Mouse (Mus musculus) megakaryocyte, embryonic 14.5 days (primary cell): Measurements from ENCODE around the gene Arnt. TPM values are rescaled to one million over a fixed set of nuclear protein-coding genes. Genes with fewer than 3 reads are reported as not detected.
"Not testable (repeated sequence)": the region's sequence is repeated elsewhere in the genome, so short reads cannot be mapped to it uniquely, and the experiment has no call there.

Experiments used
- H3K27me3 ChIP-seq: replicated peaks from 2 replicates; pipeline ENCODE3; 2012; ENCODE audit warnings: inconsistent platforms
- H3K36me3 ChIP-seq: replicated peaks from 2 replicates; pipeline ENCODE3; 2012; ENCODE audit warnings: low read length, inconsistent platforms, mixed read lengths
- H3K4me1 ChIP-seq: 2 replicates; pipeline ENCODE4 v1.6.1; 2012; ENCODE audit warnings: inconsistent platforms
- H3K4me3 ChIP-seq: replicated peaks from 2 replicates; pipeline ENCODE3; 2012; ENCODE audit warnings: moderate library complexity, mild to moderate bottlenecking, inconsistent platforms
- H3K9me3 ChIP-seq: 2 replicates; pipeline ENCODE4 v1.6.1; 2012; ENCODE audit warnings: inconsistent platforms
- FLI1 ChIP-seq: IDR thresholded peaks from 2 replicates; pipeline ENCODE4 v1.6.1; 2012; ENCODE audit warnings: low read length, inconsistent platforms, mixed read lengths
- GATA1 ChIP-seq: IDR thresholded peaks from 3 replicates; pipeline ENCODE4 v1.6.1; 2012; ENCODE audit warnings: mixed read lengths, low read length, inconsistent platforms, borderline replicate concordance
- polyA plus RNA-seq: library from polyadenylated mRNA; stranded (reverse); fragments of >175 nt; gene quantifications from 2 replicates; pipeline ENCODE4 v1.2.3, GENCODE M21; 2012; ENCODE audit warnings: low replicate concordance; ENCODE audit not compliant: insufficient read depth

The Arnt gene
- polyA plus RNA-seq, 1 experiment = 11.1 TPM

DNA sequence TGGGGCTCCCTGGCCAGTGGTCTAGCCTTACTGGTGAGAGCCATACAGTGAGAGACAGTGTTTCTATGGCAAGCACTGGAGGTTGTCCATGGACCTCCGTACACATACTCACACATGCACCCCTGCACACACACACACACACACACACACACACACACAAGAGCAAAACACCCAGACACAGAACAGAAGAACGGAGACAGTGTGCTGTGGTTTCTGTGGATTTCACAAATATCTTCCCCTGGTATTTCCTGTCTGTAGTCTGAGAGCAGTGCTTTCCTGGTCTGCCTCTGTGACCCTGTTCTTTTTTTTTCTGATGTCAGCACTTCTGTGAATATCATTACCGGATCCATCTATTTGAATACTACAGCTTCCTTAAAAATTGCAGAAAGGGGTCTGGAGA, 89.5 kb downstream of the Arnt start:
- Histone ChIP-seq H3K4me3 (peak overlapping the region; percentile 82), H3K27me3 (peaks cover 28% of the 10 kb centered on the region), H3K36me3 (no peaks in the 10 kb centered on the region), H3K4me1 (peaks cover 44% of the 10 kb centered on the region), H3K9me3 (no peaks in the 10 kb centered on the region)
- no peak for TF ChIP-seq GATA1
- no peak for TF ChIP-seq FLI1

DNA sequence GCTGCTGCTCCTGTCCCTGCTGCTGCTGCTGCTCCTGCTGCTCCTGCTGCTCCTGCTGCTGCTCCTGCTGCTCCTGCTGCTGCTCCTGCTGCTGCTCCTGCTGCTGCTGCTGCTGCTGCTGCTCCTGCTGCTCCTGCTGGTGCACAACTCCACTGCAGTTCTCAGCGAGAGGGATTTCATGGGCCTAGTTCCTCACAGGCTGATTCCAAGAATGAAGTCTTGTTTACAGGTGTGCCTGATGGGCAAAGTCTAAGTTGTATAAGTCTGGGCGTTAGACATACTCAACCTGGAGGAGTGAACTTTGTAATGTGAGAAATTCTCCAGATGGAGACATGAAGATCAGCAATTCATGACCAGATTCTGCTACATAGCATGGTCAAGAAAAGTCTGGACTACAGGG, 90.5 kb downstream of the Arnt start:
- H3K36me3 ChIP-seq = no peaks in the 10 kb centered on the region
- H3K9me3 ChIP-seq = no peaks in the 10 kb centered on the region
- TF ChIP-seq GATA1 = no peak
- TF ChIP-seq FLI1 = no peak
- H3K4me3 ChIP-seq = no peak overlapping the region
- H3K4me1 ChIP-seq = peaks cover 34% of the 10 kb centered on the region
- peaks cover 36% of the 10 kb centered on the region for H3K27me3 ChIP-seq

GRCm38 (mm10) chr3:95526111-95526510, 91.9 kb downstream of the Arnt start:
- TF ChIP-seq GATA1 (no peak), FLI1 (no peak)
- H3K4me3 ChIP-seq = no peak overlapping the region
- H3K27me3 ChIP-seq = peaks cover 41% of the 10 kb centered on the region
- H3K4me1 ChIP-seq = peaks cover 31% of the 10 kb centered on the region
- H3K9me3 ChIP-seq = peaks cover 1% of the 10 kb centered on the region; the same call in 1 of the 2 replicates
- H3K36me3 ChIP-seq = no peaks in the 10 kb centered on the region

DNA sequence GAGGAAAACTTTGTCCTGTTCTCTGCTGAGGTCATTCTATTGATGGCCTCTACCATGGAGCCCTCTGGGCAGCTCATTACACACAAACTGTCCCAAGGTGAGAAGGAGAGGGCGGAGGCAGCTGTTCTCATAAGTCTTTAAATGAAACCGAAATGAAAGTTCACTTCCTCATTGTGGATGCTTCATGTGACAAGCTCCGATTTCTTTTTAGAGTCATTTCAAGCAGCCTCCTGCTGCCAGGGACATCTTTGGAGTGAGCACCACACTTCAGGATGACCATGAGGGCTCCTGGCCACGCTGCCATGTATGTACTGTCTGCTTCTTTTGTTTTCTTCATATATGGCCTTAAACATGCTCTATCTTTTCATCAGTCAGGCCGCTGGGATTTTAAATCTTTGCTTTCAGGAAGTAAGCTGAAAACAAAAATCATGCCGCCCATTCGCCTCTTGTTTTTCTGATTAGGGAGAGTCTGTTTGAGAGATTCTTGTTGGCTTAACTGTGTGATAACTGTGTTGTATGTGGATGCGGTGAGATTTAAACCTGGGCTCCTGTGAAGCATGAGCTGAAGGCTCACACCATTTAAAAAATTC, 92.5 kb downstream of the Arnt start, which contains the start of gene Ctss:
Gene Ctss (plus strand): TSS at position 165 of the 590 bp plus-strand sequence.
- H3K4me3 ChIP-seq = peak within 1 kb of the TSS; percentile 80
- H3K4me1 ChIP-seq = peaks cover 24% of the 10 kb centered on the region
- no peaks in the 10 kb centered on the region for H3K36me3 ChIP-seq
- TF ChIP-seq FLI1 (no peak), GATA1 (no peak)
- H3K9me3 ChIP-seq = peaks cover 3% of the 10 kb centered on the region; the same call in 1 of the 2 replicates
- H3K27me3 ChIP-seq = peaks cover 43% of the 10 kb centered on the region

DNA sequence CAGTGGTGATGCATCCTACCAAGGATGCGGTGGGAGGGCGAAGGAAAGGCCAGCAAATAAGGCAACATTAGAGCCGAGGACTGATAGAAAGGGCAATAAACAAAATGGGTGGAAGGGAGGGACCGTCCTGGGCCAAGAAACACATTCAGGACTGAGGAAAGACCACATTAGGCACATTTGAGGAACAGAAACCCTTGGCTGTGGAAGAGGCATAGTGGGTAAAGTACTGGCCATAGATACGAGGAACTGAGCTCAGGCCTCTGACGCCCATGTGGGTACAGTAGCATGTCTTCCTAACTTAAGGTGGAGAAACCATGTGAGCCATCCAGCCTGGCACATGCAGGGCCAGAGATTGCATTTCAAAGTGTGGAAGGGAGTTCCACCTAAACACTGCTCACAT, 95.6 kb downstream of the Arnt start:
- peaks cover 29% of the 10 kb centered on the region for H3K27me3 ChIP-seq
- TF ChIP-seq GATA1 (no peak), FLI1 (no peak)
- no peaks in the 10 kb centered on the region for H3K36me3 ChIP-seq
- 0 out of 2 replicates have a peak, but pooled peaks cover 3% of the 10 kb centered on the region for H3K4me1 ChIP-seq
- H3K4me3 ChIP-seq = peak overlapping the region; percentile 55
- peaks cover 3% of the 10 kb centered on the region; the same call in 1 of the 2 replicates for H3K9me3 ChIP-seq

DNA sequence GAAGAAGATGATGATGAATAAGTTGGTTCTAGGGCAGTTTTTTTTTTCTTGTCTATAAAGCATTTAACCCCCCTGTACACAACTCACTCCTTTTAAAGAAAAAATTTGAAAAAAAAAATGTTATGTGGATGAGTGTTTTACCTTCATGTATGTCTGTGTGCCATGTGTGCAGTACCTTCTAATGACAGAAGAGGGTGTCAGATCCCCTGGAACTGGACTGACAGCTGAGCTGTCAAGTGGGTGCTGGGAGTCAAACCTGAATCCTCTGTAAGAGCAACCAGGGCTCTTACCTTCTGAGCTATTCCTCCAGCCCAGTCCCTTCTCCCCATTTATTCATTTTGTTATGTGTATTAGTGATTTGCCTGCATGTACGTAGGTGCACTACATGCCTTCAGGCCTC, 96.8 kb downstream of the Arnt start:
- Histone ChIP-seq H3K4me1 (0 out of 2 replicates have a peak, but pooled peaks cover 3% of the 10 kb centered on the region), H3K4me3 (no peak overlapping the region), H3K36me3 (no peaks in the 10 kb centered on the region), H3K27me3 (peaks cover 24% of the 10 kb centered on the region), H3K9me3 (peaks cover 8% of the 10 kb centered on the region)
- TF ChIP-seq GATA1 (no peak), FLI1 (no peak)

- no peaks in the 10 kb centered on the region for H3K36me3 ChIP-seq
- TF ChIP-seq FLI1 (no peak), GATA1 (no peak)
- H3K27me3 ChIP-seq = peaks cover 14% of the 10 kb centered on the region
- no peak overlapping the region for H3K4me3 ChIP-seq
- peaks cover 10% of the 10 kb centered on the region for H3K9me3 ChIP-seq
- H3K4me1 ChIP-seq = no peaks in the 10 kb centered on the region
These were observed 99.2 kb downstream of the Arnt start for GRCm38 (mm10) chr3:95533364-95533763.

GRCm38 (mm10) chr3:95534927-95535326, 100.7 kb downstream of the Arnt start:
- Histone ChIP-seq H3K36me3 (no peaks in the 10 kb centered on the region), H3K9me3 (peaks cover 10% of the 10 kb centered on the region), H3K4me1 (peaks cover 9% of the 10 kb centered on the region), H3K27me3 (peaks cover 8% of the 10 kb centered on the region), H3K4me3 (no peak overlapping the region)
- TF ChIP-seq FLI1 = no peak
- TF ChIP-seq GATA1 = no peak

DNA sequence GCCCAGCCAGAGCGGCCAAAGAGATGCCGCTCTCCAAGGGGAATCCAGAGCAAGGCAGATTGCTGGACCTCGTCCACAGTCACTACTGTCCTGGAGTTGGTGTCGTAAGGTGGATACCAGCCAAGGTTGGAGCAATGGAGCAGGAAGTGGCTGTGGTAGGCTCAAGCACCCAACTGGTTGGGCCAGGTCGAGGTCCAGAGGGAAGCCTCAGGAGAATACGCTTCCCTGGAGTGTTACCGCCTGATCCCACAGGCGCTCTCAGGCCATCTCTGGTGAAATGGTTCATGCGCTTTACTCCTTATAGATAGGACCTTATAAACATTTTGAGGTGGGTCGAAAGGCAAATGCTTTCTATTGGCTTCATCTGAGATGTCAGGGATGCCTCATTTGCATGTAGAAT, 104.7 kb downstream of the Arnt start:
- Histone ChIP-seq H3K4me1 (peaks cover 22% of the 10 kb centered on the region), H3K4me3 (no peak overlapping the region), H3K9me3 (peaks cover 7% of the 10 kb centered on the region), H3K27me3 (peaks cover 5% of the 10 kb centered on the region), H3K36me3 (no peaks in the 10 kb centered on the region)
- no peak for TF ChIP-seq FLI1
- TF ChIP-seq GATA1 = no peak

- peaks cover 13% of the 10 kb centered on the region for H3K27me3 ChIP-seq
- H3K4me3 ChIP-seq = no peak overlapping the region
- peaks cover 22% of the 10 kb centered on the region for H3K4me1 ChIP-seq
- TF ChIP-seq FLI1 (no peak), GATA1 (no peak)
- H3K9me3 ChIP-seq = peaks cover 7% of the 10 kb centered on the region
- H3K36me3 ChIP-seq = no peaks in the 10 kb centered on the region
These were observed 105.6 kb downstream of the Arnt start for GRCm38 (mm10) chr3:95539837-95540236.

- not testable (repeated sequence) for H3K9me3 ChIP-seq, H3K36me3 ChIP-seq, H3K4me3 ChIP-seq
- Histone ChIP-seq H3K27me3 (peaks cover 21% of the 10 kb centered on the region), H3K4me1 (peaks cover 22% of the 10 kb centered on the region)
These were observed 107.0 kb downstream of the Arnt start for GRCm38 (mm10) chr3:95541186-95541585.
